Mouse (Mus musculus) ES-CJ7 (cell line): Measurements from ENCODE around the gene Srxn1.
A peak's percentile ranks its signal among the peaks of the same experiment; 100 is the strongest.
"Not testable (repeated sequence)": the region's sequence is repeated elsewhere in the genome, so short reads cannot be mapped to it uniquely, and the experiment has no call there.

Source experiments
- DNase-seq: peaks from one replicate; pipeline ENCODE4 v3.0.0; 2011; ENCODE audit warnings: low read depth, low spot score

Srxn1 gene

DNA sequence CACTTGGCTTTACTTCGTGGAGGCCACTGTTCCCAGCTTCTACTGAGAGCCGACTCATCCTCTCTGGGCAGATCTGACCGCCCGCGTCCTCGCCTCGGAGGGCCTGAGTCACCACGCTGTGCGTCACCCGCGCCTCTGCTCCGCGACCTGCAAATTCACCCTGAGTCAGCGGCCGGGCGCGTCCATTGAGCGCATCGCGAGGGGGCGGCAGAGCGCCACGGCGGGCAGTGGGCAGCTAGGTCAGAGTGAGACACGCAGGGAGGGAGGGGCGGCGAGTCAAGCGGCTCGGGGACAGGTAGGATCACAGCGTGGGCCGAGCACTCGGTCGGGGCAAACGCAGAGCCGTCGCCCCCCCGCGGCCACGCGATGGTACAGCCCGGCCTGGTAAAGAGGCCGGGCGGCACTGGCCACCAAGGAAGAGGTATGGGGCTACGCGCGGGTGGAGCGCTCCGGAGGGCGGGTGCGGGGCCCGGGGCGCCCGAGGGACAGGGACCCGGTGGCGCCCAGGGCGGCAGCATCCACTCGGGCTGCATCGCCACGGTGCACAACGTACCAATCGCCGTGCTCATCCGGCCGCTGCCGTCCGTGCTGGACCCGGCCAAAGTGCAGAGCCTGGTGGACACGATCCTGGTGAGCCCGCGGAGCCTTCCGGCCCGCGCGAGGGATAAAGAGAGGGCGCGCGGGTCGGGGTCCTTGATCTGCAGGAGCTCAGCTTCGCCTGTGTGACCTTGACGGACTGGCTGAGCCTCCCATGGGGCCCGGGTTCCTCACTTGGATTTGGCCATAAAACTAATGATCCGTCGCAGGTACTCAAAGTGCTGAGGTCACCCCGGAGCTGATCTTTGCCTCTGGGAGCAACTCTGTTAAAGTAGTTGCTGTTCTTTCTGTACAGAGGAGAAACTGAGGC, at the start of gene Srxn1:
TSS of gene Srxn1 (plus strand) at position 199 of the 907 bp plus-strand sequence.
- peak; percentile 80 for DNase-seq

GRCm38 (mm10) chr2:152056368-152057251, 48.7 kb upstream of the Srxn1 start:
- DNase-seq, result no peak

- DNase-seq, result no peak
Observed at GRCm38 (mm10) chr2:152057252-152057563, 48.1 kb upstream of the Srxn1 start.

DNA sequence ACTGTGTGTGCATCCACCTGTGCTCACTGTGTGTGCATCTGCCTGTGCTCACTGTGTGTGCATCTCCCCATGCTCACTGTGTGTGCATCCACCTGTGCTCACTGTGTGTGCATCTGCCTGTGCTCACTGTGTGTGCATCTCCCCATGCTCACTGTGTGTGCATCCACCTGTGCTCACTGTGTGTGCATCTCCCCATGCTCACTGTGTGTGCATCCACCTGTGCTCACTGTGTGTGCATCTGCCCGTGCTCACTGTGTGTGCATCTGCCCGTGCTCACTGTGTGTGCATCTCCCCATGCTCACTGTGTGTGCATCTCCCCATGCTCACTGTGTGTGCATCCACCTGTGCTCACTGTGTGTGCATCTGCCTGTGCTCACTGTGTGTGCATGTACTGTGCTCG, 42.5 kb upstream of the Srxn1 start:
- DNase-seq, result not testable (repeated sequence)

GRCm38 (mm10) chr2:152068660-152069433, 36.5 kb upstream of the Srxn1 start:
- DNase-seq, result no peak

- DNase-seq, result no peak
Observed at GRCm38 (mm10) chr2:152069434-152069786, 35.9 kb upstream of the Srxn1 start.

DNA sequence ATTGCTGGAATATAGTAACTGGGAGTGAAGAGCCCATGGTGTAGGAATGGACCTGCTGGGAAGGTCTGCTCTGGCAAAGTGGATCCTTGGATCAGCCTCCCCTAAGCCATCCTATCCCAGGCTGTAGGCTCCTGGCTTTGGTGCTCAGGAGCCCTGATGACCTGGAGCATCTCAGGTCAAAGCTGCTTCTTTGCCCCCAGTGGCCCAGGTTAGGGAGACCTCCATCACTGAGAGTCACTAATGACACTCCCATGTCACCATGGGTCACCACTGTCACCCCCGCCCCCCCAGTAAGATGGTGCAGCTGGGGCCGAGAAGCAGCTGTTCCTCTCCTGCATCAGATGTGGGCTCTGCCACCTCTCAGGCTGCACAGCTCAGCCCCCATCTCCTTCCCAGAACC, 35.4 kb upstream of the Srxn1 start:
- no peak for DNase-seq

GRCm38 (mm10) chr2:152074521-152074920, 30.8 kb upstream of the Srxn1 start:
- DNase-seq, result no peak

DNA sequence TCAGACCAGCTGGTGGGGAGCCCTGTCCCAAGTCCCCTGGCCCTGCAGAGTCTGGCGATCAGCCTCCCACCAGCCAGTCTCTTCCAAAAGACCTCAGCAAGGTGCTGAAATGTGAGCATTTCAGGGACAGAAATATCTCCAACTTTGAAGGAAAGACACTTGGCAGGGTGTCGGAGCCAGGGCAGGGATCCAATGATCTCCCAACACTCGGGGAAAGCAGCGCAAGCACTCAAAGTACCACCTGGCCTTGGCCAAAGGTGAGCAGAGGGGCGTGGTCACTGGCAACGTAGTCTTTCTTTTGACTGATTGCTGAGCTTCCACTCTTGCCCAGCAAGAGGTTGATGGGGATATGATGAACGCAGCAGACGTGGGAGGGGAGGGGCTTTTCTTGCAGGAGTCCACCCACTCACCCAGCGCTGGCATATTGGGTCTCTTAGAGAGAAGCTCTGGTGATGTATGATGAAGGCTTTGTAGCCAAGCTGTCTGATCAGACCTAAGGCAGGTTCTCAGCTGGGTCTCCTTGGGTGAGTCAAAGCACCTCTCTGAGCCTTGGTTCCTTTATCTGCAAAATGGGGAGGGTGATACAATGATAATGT, 29.9 kb upstream of the Srxn1 start:
- DNase-seq, result peak; percentile 44

GRCm38 (mm10) chr2:152077337-152077736, 28.0 kb upstream of the Srxn1 start:
- no peak for DNase-seq

GRCm38 (mm10) chr2:152080685-152081541, 24.4 kb upstream of the Srxn1 start, which contains the start of gene Scrt2:
Scrt2 (plus strand) TSS chr2:152081529.
- no peak for DNase-seq

GRCm38 (mm10) chr2:152081641-152082448, 23.5 kb upstream of the Srxn1 start:
- DNase-seq, result peak; percentile 44

DNA sequence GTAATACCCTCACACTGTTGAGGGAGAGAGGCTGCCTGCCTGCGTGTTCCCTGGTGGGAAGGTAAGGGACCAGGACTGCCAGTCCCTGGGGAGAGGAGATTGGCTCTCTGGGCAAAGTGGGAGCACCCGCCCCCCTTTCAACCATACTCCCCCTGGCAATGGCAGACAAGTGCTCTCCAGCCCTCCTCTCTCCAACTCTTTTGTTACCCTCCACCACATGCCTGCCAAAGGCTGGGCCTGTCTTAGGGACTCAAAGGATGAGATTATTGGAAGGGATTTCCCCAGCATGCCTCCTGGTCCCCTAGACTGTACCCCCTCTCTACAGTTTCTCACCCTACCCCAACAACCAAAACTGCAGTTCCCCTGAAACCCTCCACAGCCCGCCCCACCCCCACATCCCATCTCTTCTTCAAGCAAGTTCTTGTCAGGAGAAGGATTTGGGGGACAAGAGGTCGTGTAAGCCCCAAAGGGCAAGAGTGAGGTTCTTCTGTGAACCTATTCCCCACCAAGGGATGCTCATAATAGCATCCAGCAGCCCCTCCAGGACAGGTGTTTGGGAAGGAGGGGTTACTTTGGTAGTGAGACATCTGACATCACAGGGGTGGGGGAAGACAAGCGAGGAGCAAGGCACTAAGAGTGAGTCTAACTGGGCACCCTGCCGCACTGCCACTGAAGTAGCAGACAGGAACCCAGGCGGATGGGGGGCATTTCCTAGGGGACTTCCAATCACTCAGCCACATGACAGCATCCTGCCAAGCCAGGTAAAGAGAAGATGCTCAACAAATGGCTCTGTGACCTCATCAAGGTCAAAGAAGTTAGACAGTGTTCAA, 22.6 kb upstream of the Srxn1 start:
- no peak for DNase-seq

- DNase-seq, result no peak
Observed at GRCm38 (mm10) chr2:152083411-152083810, 21.9 kb upstream of the Srxn1 start.

- DNase-seq, result no peak
Observed at GRCm38 (mm10) chr2:152084298-152084697, 21.0 kb upstream of the Srxn1 start.

- no peak for DNase-seq
Observed at GRCm38 (mm10) chr2:152085414-152085813, 19.9 kb upstream of the Srxn1 start.

GRCm38 (mm10) chr2:152086451-152086850, 18.9 kb upstream of the Srxn1 start:
- DNase-seq, result no peak

DNA sequence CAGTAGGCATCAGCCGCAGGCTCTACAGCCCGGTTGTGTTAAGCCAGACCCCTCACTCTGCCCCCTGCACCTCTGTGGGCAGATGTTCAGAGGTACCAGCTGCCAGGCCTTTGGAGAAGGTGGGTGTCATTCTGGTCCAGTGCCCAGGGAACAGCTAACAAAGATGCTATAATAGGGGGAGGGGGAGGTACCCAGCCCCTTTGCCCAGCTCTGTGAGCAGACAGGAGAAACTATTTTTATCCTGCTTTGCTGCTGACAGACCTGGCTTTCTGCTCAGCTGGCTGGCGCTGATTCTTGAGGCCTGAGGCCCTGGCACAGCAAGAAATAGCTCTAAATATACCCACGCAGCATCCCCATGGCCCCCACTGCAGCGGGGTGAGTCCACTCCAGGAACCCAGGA, 18.2 kb upstream of the Srxn1 start:
- no peak for DNase-seq

DNA sequence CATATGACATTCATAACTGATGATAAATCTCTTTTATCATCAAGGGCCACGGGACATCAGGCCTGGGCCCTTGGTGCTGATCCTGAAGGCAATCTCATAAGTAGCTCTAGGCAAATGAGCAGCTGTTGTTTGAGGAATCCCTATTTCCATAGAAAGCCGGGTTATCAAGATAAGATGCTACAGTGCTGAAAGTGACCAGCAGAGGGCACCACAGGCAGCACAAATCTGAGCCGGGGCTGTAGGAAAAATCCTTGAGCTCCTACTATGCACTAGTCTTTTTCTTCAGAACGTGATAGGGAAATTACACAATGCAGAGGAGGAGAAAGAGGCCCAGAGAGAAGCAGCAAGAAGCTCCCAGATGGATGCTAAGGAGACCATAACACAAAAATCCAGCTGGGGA, 16.2 kb upstream of the Srxn1 start:
- peak; percentile 75 for DNase-seq
